Mouse (Mus musculus) urinary bladder, postnatal 14 days (tissue): ENCODE measurements around the gene Mybpc2.

Source experiments
- DNase-seq: peaks from one replicate; pipeline ENCODE4 v3.0.0; 2021; ENCODE audit warnings: low spot score

Gene Mybpc2

GRCm38 (mm10) chr7:44546274-44546673 lies 21.8 kb upstream of the Mybpc2 start:
- DNase-seq, result no peak

GRCm38 (mm10) chr7:44543071-44543470 lies 18.6 kb upstream of the Mybpc2 start:
- DNase-seq, result no peak

GRCm38 (mm10) chr7:44542555-44542954 lies 18.1 kb upstream of the Mybpc2 start:
- no peak for DNase-seq

GRCm38 (mm10) chr7:44538756-44539624 lies 14.5 kb upstream of the Mybpc2 start:
- DNase-seq, result no peak

GRCm38 (mm10) chr7:44537496-44537895 lies 13.0 kb upstream of the Mybpc2 start:
- no peak for DNase-seq

GRCm38 (mm10) chr7:44537009-44537408 lies 12.6 kb upstream of the Mybpc2 start:
- no peak for DNase-seq

GRCm38 (mm10) chr7:44536590-44536968 lies 12.1 kb upstream of the Mybpc2 start:
- DNase-seq, result no peak

- no peak for DNase-seq
These were observed 11.5 kb upstream of the Mybpc2 start for GRCm38 (mm10) chr7:44535657-44536589.

GRCm38 (mm10) chr7:44534656-44535441 lies 10.4 kb upstream of the Mybpc2 start:
- no peak for DNase-seq

- no peak for DNase-seq
These were observed 9.8 kb upstream of the Mybpc2 start for GRCm38 (mm10) chr7:44534242-44534641.

- DNase-seq, result no peak
These were observed 9.2 kb upstream of the Mybpc2 start for GRCm38 (mm10) chr7:44533746-44534045.

GRCm38 (mm10) chr7:44532918-44533745 lies 8.7 kb upstream of the Mybpc2 start:
- DNase-seq, result no peak

GRCm38 (mm10) chr7:44531946-44532732 lies 7.7 kb upstream of the Mybpc2 start, which contains the start of gene Spib:
Spib (minus strand) TSS chr7:44532071.
- DNase-seq, result no peak

GRCm38 (mm10) chr7:44531207-44531606 lies 6.8 kb upstream of the Mybpc2 start:
- DNase-seq, result no peak

GRCm38 (mm10) chr7:44530507-44530906 lies 6.1 kb upstream of the Mybpc2 start:
- no peak for DNase-seq

- DNase-seq, result no peak
These were observed 5.1 kb upstream of the Mybpc2 start for GRCm38 (mm10) chr7:44529518-44529917.

GRCm38 (mm10) chr7:44527483-44528398 lies 3.3 kb upstream of the Mybpc2 start:
- peak; percentile 71 for DNase-seq

GRCm38 (mm10) chr7:44526414-44527154 lies 2.1 kb upstream of the Mybpc2 start:
- no peak for DNase-seq
